Mouse (Mus musculus): ENCODE measurements at regions not wholly inside any gene's neighbourhood (a gene's known extent, or its start where the extent isn't known, plus 50 kb on each side); places are given as distances from the start of the nearest gene placed in this dataset.

DNA sequence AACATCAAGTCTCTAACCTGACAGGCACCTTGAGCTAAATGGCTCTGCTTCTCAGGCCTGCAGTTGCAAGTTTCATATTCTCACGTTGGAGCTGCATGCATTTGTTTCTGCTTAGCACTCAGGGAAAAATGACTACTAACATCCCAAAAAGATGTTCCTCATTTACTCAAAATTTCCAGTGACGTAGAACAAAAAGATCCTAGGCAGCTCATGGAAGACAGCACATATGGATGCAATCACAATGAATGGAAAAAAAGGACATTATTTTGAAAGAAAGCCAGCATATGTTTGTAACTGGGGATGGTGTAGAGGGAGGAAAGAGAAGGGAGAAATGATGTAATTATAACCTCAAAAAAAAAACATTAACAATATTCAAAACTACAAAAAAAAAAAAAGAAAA is 751.2 kb upstream of the Fbxo33 start:
- no peak for DNase-seq

- peak; percentile 2 for DNase-seq
These were observed 750.4 kb upstream of the Fbxo33 start for GRCm38 (mm10) chr12:59969948-59970347.

DNA sequence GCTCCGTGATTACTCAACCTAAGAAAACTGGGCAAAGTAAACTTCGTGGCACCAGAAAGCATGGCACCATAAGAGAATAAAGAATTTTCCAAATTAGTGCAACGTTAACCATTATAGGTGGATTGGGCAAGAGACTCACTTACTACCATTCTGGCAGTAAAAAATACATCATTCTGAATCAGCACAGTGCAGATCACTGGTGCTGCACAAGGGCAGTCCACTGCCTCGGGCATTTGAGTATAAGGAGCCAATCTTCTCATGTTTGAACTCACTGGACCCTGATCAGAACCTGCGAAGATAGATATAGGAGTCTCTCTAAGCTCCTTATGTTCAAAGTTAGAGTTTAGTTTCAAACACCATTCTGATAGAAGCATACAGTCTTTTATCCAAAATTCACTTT is 747.7 kb upstream of the Fbxo33 start:
- DNase-seq, result no peak

GRCm38 (mm10) chr12:59961139-59961538 is 741.6 kb upstream of the Fbxo33 start:
- no peak for DNase-seq

DNA sequence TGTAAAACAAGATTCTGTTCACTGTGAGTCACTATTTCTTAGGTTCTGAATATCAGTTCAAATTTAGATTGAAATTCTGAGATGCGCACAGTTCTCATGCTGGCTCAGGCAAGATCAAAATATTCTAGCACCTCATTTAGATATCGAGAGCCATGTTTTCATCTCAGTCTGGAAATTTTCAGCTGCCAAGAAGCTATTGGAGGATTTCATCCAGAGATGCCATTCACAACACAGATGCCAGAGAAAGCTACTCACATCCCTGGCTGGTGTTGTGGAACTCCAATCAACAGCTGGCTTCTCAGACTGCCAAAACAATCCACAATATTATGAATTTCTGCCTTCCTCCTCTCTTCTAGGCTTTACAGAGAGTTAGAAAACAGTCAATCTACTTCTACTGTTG is 712.9 kb upstream of the Fbxo33 start:
- no peak for DNase-seq

- DNase-seq, result no peak
These were observed 705.5 kb upstream of the Fbxo33 start for GRCm38 (mm10) chr12:59925071-59925470.

DNA sequence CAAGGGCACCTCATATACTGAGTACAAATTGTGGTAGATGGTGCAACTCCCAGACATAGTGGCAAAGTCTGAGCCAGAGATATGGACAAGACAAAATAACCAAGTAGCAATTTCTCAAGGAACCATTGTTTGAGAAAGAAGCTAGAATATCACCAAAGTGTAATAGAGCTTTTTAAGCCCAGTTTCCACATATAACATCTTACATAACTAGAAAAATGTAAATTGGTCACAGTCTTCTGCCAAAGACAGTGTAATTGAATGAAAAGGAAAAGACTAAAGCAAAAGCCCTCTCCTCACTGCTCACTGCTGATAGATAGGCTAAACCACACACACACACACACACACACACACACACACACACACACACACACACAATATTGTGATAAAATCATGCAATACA is 679.4 kb upstream of the Fbxo33 start:
- DNase-seq, result no peak

DNA sequence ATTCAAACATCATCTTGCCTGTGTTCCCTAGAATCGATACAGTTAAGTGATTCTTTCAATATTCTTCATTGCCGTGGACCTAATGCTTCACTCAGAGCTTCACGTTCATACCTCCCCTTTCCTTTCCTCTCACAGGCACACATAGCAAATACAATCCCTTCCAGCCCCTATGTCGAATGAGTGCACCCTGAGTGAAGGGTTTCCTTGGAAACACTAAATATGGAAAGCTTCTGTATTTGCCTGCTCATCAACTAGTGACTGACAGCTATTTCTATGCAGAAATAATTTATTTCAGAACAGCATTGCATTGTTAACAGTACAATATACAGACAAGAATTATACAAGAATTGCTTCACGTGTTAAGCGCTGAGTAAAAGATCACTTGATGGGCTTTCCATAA is 671.4 kb upstream of the Fbxo33 start:
- DNase-seq, result no peak

Measured in adrenal gland, adult 2 months (tissue).